Mouse (Mus musculus) left cerebral cortex, adult 6 months (tissue): ENCODE results near the gene Sort1. TPM values are rescaled to one million over a fixed set of nuclear protein-coding genes. Genes with fewer than 3 reads are reported as not detected.

Experiments used
- long read RNA-seq, 2 experiments: library from polyadenylated mRNA; unstranded; transcript quantifications; one replicate each; pipeline ENCODE4 v2.0.0; 2019 to 2020
- polyA plus RNA-seq: library from polyadenylated mRNA; unstranded; fragments of <200 nt; fragmentation: Nextera tagmentation; gene quantifications from 2 replicates; pipeline ENCODE4 v1.2.3, GENCODE M21; 2021

Gene Sort1
- 27.4 and 83.4 TPM in 2 replicates for polyA plus RNA-seq
- long read RNA-seq, experiment 1, full-length matches to known transcripts, result 1 of 93 reads
- long read RNA-seq, experiment 1, partial matches to known transcripts, result 15 of 93 reads
- long read RNA-seq, experiment 1, other reads (novel, unspliced or antisense), result 77 of 93 reads
- long read RNA-seq, experiment 2, partial matches to known transcripts, result 10 of 61 reads
- long read RNA-seq, experiment 2, other reads (novel, unspliced or antisense), result 51 of 61 reads

GRCm38 (mm10) chr3:108283781-108284601 lies at the start of gene Sort1:
Sort1 (plus strand) TSS chr3:108284082.

DNA sequence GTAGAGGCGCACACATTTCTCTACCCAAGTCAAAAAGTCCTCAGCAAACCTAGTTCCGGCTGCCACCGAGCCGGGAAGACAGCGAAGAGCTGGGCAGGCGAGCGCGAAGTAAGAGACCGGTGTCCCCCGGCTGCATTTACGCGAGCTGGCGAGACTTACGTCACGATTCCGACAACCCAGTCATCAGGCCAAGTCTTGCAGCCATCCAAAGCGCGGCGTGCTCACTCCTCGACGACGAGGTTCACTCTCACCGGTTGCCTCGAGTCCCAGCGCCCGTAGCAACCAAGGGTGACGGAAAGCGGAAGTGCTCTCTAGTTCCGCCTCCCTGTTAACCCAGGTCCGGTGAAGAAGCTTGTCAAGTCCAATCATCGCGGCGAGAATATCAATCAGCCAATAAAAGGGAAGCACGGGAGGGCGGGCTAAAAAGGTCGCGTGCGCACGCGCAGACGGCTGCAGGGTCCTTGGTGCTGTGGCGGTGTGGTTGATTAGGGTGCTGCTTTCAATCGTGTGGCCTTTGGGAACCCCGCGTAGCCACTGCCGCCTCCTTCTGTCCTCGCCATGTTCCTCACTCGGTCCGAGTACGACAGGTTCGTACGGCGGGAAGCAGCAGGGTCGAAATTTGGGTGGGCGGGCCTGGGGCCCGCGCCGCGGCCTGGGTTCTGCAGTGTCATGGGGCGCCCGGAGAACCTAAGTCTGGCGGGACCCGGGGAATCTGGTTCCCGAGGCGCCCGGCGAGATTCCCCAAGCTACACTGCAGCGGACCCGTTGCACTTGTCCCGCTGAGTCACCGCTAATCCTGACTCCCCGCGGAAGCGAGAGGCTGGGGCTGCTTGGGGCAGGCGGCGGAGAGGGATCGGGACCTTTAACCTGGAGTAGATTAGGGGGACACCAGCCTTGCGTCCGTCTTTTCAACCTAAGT lies 26.9 kb upstream of the Sort1 start, which contains the start of gene Psma5:
TSS of gene Psma5 (plus strand) at position 208 of the 919 bp plus-strand sequence.

DNA sequence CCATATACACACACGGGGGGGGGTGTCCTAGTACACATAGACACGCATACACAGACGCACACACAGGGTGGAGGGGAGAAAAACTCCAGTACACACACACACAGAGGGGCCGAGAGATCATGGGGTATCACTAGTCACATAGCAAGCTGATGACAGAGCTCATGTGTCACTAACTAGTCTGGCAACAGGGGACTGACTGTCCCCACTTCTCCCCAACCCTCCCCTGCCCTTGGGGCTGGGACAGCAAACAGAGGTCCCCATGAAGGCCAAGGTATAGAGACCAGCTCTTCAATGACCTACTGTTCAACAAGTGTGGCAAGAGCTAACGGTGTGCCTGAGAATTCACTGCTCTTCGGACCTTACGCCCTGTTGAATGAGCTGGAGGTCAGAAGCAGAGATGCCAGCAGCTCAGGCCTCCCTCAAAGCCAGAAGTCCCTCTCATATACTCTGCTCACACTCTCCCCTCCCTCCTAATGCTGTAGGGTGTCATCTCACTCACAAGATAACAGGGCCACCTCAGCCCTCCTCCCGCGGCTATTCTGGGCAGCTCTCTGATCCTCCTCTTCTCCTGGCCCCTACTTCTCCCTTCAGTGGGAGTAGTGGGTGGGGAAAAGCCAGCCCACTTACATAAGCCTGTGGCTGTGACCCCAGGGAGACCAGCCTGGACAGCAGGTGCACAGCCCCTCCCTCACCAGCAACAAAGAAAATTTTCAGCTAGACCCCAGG lies 80.6 kb downstream of the Sort1 start, which contains the start of gene Mybphl:
TSS of gene Mybphl (plus strand) at position 642 of the 726 bp plus-strand sequence.

DNA sequence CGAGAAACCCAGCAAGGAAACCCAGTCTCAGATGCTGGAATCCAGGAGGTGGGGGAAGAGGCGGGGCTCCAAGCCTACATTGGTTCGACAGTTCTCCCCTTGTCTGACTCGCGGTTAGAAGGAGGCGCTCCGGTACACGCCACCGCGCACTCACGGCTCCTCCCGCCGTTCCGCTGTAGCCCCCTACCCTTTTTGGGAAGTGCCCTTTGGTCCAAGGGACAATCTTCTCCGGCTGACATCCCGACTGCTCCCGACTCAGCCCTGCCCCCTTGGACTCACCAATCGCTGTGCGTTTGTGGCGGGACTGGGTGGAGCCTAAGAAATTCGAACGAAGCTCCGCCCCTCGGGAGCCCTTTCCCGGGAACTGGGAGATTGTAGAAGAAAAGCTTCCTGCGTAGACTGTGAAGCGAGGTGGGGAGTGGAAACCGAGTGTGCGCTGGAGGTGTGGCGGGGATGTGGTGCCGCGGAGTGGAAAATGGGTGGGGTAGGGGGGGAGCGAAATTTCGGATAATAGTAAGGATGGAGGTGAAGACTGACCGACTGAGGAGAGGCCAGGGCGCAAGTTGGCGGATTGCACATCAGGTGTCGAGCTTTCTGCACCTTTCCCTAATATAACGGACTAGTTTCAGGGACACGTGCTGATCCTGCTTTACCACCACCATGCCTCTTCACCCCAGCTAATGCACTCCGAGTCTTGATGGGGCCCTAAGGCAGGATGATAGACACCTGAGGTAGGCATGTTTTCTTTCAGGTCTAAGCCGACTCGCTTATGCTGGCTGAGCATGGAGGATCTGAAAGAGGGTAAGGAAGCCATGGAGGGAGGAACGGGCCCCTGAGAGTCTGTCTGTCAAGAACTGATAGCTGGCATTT lies 99.8 kb downstream of the Sort1 start, which contains the start of gene Psrc1:
TSS of gene Psrc1 (plus strand) at position 355 of the 870 bp plus-strand sequence.

Other genes with a start within 250 kb of the Sort1 start
- gene Gstm4, start 239.2 kb upstream of the Sort1 start, polyA plus RNA-seq, result 17.6 and 19.8 TPM in 2 replicates
- gene Ampd2, start 197.4 kb upstream of the Sort1 start, polyA plus RNA-seq, result 19.0 and 24.4 TPM in 2 replicates
- 0.16 TPM in 1 of 2 replicates, not detected in the other for gene Gnat2, start 191.3 kb upstream of the Sort1 start, polyA plus RNA-seq
- 15.2 and 20.7 TPM in 2 replicates for gene Gnai3, start 137.9 kb upstream of the Sort1 start, polyA plus RNA-seq
- gene Gpr61, start 129.2 kb upstream of the Sort1 start, polyA plus RNA-seq, result 4.2 and 6.9 TPM in 2 replicates
- 7.0 and 28.0 TPM in 2 replicates for gene Amigo1, start 97.7 kb upstream of the Sort1 start, polyA plus RNA-seq
- 5.7 TPM in 2 replicates for gene Cyb561d1, start 82.9 kb upstream of the Sort1 start, polyA plus RNA-seq
- gene Atxn7l2, start 73.1 kb upstream of the Sort1 start, polyA plus RNA-seq, result 4.3 and 6.9 TPM in 2 replicates
- gene Sypl2, start 57.4 kb upstream of the Sort1 start, polyA plus RNA-seq, result 0.49 and 2.2 TPM in 2 replicates
- 203 and 256 TPM in 2 replicates for gene Psma5, start 27.2 kb upstream of the Sort1 start, polyA plus RNA-seq
- 0.21 TPM in 1 of 2 replicates, not detected in the other for gene Mybphl, start 80.8 kb downstream of the Sort1 start, polyA plus RNA-seq
- gene Psrc1, start 99.8 kb downstream of the Sort1 start, polyA plus RNA-seq, result 6.6 and 8.6 TPM in 2 replicates
- gene Celsr2, start 131.5 kb downstream of the Sort1 start, polyA plus RNA-seq, result 25.5 and 26.9 TPM in 2 replicates
- gene Sars, start 161.1 kb downstream of the Sort1 start, polyA plus RNA-seq, result 171 and 174 TPM in 2 replicates